Mouse (Mus musculus) heart, adult 2 months (tissue): ENCODE data around the gene Cercam.

ENCODE experiments used
- CTCF ChIP-seq: fragments of 200-600 bp; IDR thresholded peaks from 2 replicates; pipeline ENCODE4 v1.8.1; 2022; ENCODE audit warnings: antibody characterized with exemption, mild to moderate bottlenecking, moderate library complexity
- POLR2A ChIP-seq: fragments of 200-500 bp; IDR thresholded peaks from 2 replicates; pipeline ENCODE4 v1.6.1; 2011; ENCODE audit warnings: mild to moderate bottlenecking, low read depth, low read length, control low read depth; ENCODE audit not compliant: insufficient read depth

GRCm38 (mm10) chr2:29846061-29846853 is 22.7 kb upstream of the Cercam start:
- no peak for TF ChIP-seq CTCF
- no peak for TF ChIP-seq POLR2A
